8 mouse cellular contexts compared by ENCODE assay signal in genomic region chr9:101033761-101034447, GRCm38 (mm10). TPM values are rescaled to one million over a fixed set of nuclear protein-coding genes. Genes with fewer than 3 reads are reported as not detected.
DNase-seq lines count a peak whose midpoint lies in the region; ATAC-seq and TF ChIP-seq lines count a peak whose summit lies in the region.

No protein-coding gene starts in this region.

- no peak for TF ChIP-seq CTCF in thymus, adult 2 months (IDR thresholded peaks at IDR 0.05; ENCODE audit: borderline replicate concordance, control insufficient read depth, extremely low read depth, insufficient read depth, low read length, poor library complexity)

- peak; percentile 39 for DNase-seq in adrenal gland, postnatal 10 days
- no peak for DNase-seq in adrenal gland, postnatal 25 days
- DNase-seq in thymus, adult 2 months: peak; percentile 6
- DNase-seq in thymus, postnatal 0 days (ENCODE audit: low spot score): no peak
- DNase-seq in hindbrain, embryonic 14.5 days (ENCODE audit: low spot score): no peak
- DNase-seq in spleen, adult 18-20 months: no peak

- H3K4me2 ChIP-seq in hindbrain, embryonic 14.5 days (replicated peaks): peak overlapping the region; percentile 54
- peak overlapping the region; percentile 63 for H3K4me2 ChIP-seq in midbrain, embryonic 13.5 days (replicated peaks)

- H3K27me3 ChIP-seq in thymus, adult 2 months (ENCODE audit: control insufficient read depth, insufficient read depth, low read length): no peaks in the 10 kb centered on the region
- no peaks in the 10 kb centered on the region for H3K27me3 ChIP-seq in hindbrain, embryonic 14.5 days (ENCODE audit: control insufficient read depth, insufficient read depth, low read length)
- H3K27me3 ChIP-seq in midbrain, embryonic 13.5 days: no peaks in the 10 kb centered on the region

- H3K4me3 ChIP-seq in thymus, adult 2 months (ENCODE audit: control insufficient read depth, insufficient read depth, low read length): peak overlapping the region; percentile 55
- H3K4me3 ChIP-seq in hindbrain, embryonic 14.5 days (replicated peaks; ENCODE audit: low read length): peak overlapping the region; percentile 62
- peak overlapping the region; percentile 57 for H3K4me3 ChIP-seq in midbrain, embryonic 13.5 days (replicated peaks)

- peaks cover 3% of the 10 kb centered on the region for H3K4me1 ChIP-seq in thymus, adult 2 months (replicated peaks; ENCODE audit: control insufficient read depth, insufficient read depth, low read length)
- peaks cover 7% of the 10 kb centered on the region; the same call in 1 of the 2 replicates for H3K4me1 ChIP-seq in hindbrain, embryonic 14.5 days (replicated peaks; ENCODE audit: control insufficient read depth, insufficient read depth, low read length)
- H3K4me1 ChIP-seq in midbrain, embryonic 13.5 days (replicated peaks): peaks cover 12% of the 10 kb centered on the region

- H3K27ac ChIP-seq in thymus, adult 2 months (ENCODE audit: control insufficient read depth, insufficient read depth, low read length): no peak overlapping the region
- peak overlapping the region; percentile 99 for H3K27ac ChIP-seq in hindbrain, embryonic 14.5 days
- peak overlapping the region; percentile 97 for H3K27ac ChIP-seq in midbrain, embryonic 13.5 days

- no peak for TF ChIP-seq POLR2A in thymus, adult 2 months (IDR thresholded peaks at IDR 0.05; ENCODE audit: control insufficient read depth, extremely low read depth, insufficient read depth, low read length, poor library complexity)

- 5% methylated on average over 14 of the region's 14 CpGs for WGBS in thymus, adult 2 months
- WGBS in hindbrain, embryonic 14.5 days: 8% methylated on average over 14 of the region's 14 CpGs
- WGBS in midbrain, embryonic 13.5 days: 8% methylated on average over 14 of the region's 14 CpGs

- no peak for ATAC-seq in hindbrain, embryonic 14.5 days (ENCODE audit: low FRiP score)
- ATAC-seq in midbrain, embryonic 13.5 days: no peak; the same call in 1 of the 2 replicates
- no peak for ATAC-seq in megakaryocyte progenitor cell, adult 5-6 weeks (replicated peaks; ENCODE audit: poor library complexity)

- no peaks in the 10 kb centered on the region for H3K36me3 ChIP-seq in thymus, adult 2 months (ENCODE audit: control insufficient read depth, insufficient read depth, low read length)
- H3K36me3 ChIP-seq in hindbrain, embryonic 14.5 days (replicated peaks; ENCODE audit: control insufficient read depth, insufficient read depth): peaks cover 10% of the 10 kb centered on the region; the same call in 1 of the 2 replicates
- H3K36me3 ChIP-seq in midbrain, embryonic 13.5 days: peaks cover 6% of the 10 kb centered on the region

- H3K9ac ChIP-seq in hindbrain, embryonic 14.5 days: peak overlapping the region; percentile 84
- H3K9ac ChIP-seq in midbrain, embryonic 13.5 days (replicated peaks): peak overlapping the region; percentile 79

- no peaks in the 10 kb centered on the region for H3K9me3 ChIP-seq in hindbrain, embryonic 14.5 days (ENCODE audit: control insufficient read depth, low read length)
- H3K9me3 ChIP-seq in midbrain, embryonic 13.5 days: no peaks in the 10 kb centered on the region

RNA-seq across cellular contexts. Expression of gene Pccb, which starts 0.8 kb away (rescaled TPM):
- 100 to 1,000 TPM; 203 to 209 TPM for total RNA-seq in adrenal gland, postnatal 10 days (2021)
- total RNA-seq in adrenal gland, postnatal 25 days (2021): 144 and 153 TPM in 2 replicates
- polyA plus RNA-seq in thymus, adult 2 months (2012; rRNA removed): 43.4 and 43.8 TPM in 2 replicates
- 13.4 and 13.9 TPM in 2 replicates for polyA plus RNA-seq in thymus, postnatal 0 days (2015; fragmentation: Nextera tagmentation; extraction: Ambion mirVana)
- polyA plus RNA-seq in hindbrain, embryonic 14.5 days (2014; fragmentation: Nextera tagmentation; extraction: Ambion mirVana): 24.2 and 24.9 TPM in 2 replicates
- polyA plus RNA-seq in midbrain, embryonic 13.5 days (2015; fragmentation: Nextera tagmentation; extraction: Ambion mirVana): 23.0 TPM in 2 replicates
- total RNA-seq in megakaryocyte progenitor cell, adult 5-6 weeks (2015): 19.4 and 21.7 TPM in 2 replicates
- total RNA-seq in megakaryocyte progenitor cell, adult 5-6 weeks (2017): 16.0 and 18.2 TPM in 2 replicates

RNA-seq across cellular contexts. Expression of gene Msl2, which starts 40.0 kb away (rescaled TPM):
- 10 to 100 TPM; 44.4 to 47.7 TPM for total RNA-seq in adrenal gland, postnatal 10 days (2021)
- total RNA-seq in adrenal gland, postnatal 25 days (2021): 55.2 and 58.1 TPM in 2 replicates
- polyA plus RNA-seq in thymus, adult 2 months (2012; rRNA removed): 64.0 and 91.7 TPM in 2 replicates
- polyA plus RNA-seq in thymus, postnatal 0 days (2015; fragmentation: Nextera tagmentation; extraction: Ambion mirVana): 9.5 and 11.7 TPM in 2 replicates
- polyA plus RNA-seq in hindbrain, embryonic 14.5 days (2014; fragmentation: Nextera tagmentation; extraction: Ambion mirVana): 6.0 and 7.8 TPM in 2 replicates
- 5.5 and 7.2 TPM in 2 replicates for polyA plus RNA-seq in midbrain, embryonic 13.5 days (2015; fragmentation: Nextera tagmentation; extraction: Ambion mirVana)
- 94.2 and 94.6 TPM in 2 replicates for total RNA-seq in megakaryocyte progenitor cell, adult 5-6 weeks (2015)
- total RNA-seq in megakaryocyte progenitor cell, adult 5-6 weeks (2017): 37.1 and 45.2 TPM in 2 replicates

Comparison
In these comparisons a context has a peak if more than half of its experiments do, and no peak if none do; other contexts are left out.
1. DNase-seq: peak in adrenal gland, postnatal 10 days (single experiment) and thymus, adult 2 months (single experiment); none in adrenal gland, postnatal 25 days (single experiment), thymus, postnatal 0 days (single experiment), hindbrain, embryonic 14.5 days (single experiment) and spleen, adult 18-20 months (0 of 2).
2. Peak in every context shown above with its lines, with median percentiles within 50 percentile points of each other: H3K4me3 ChIP-seq.